Mouse (Mus musculus): ENCODE data around the gene Myo1b. TPM values are rescaled to one million over a fixed set of nuclear protein-coding genes. Genes with fewer than 3 reads are reported as not detected.
"Not testable (repeated sequence)": the region's sequence is repeated elsewhere in the genome, so short reads cannot be mapped to it uniquely, and the experiment has no call there.

The Myo1b gene
- polyA plus RNA-seq, 1 experiment from 2014 or later = 88.8 TPM

DNA sequence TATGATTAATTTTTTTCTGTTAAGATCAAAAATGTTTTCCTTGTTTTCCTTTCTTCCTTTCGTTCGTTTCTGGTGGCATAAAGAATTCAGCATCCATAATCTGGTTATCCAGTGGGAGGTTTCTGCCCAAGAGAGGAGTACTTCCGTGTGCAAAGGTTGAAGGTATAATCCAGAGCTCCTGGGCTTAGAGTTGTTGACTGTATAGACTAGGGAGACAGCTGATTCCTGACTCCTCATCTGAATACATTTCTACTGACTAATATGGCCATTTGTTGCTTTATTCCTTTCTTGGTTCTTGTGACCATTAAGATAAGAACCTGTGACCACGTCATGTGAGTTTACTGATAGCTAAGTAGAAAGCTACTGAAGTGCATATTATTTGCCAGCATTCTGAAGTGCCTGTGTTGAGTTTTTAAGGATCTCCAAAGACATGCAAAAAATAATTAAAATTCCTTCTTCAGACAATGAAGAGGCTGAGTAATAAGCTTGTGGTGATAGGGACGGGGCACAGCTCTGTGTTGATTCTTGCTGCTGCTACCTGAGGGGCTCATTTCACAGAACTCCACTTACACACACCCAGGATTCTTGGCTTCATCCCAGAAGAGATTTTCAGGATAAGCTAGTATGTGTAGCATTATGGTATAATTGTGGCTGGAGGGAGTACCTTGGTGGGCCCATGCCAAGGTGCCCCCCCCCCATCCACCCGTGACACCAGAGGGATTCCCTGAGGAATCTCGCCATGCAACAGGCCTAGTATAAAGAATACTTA lies 43.2 kb downstream of the Myo1b start:
- no peak overlapping the region for H3K9ac ChIP-seq (ENCODE audit: low read depth, low read length)
- H3K9me3 ChIP-seq (ENCODE audit: control insufficient read depth, low read length) = peaks cover 4% of the 10 kb centered on the region; the same call in 1 of the 2 replicates
- 0 out of 2 replicates have a peak, but pooled peaks cover 3% of the 10 kb centered on the region for H3K4me1 ChIP-seq (ENCODE audit: control insufficient read depth, insufficient read depth, low read length)
- H3K36me3 ChIP-seq (ENCODE audit: control insufficient read depth, insufficient read depth, low read length) = no peaks in the 10 kb centered on the region
- H3K27ac ChIP-seq (ENCODE audit: low read depth, low read length) = no peak overlapping the region
- no peaks in the 10 kb centered on the region for H3K27me3 ChIP-seq (ENCODE audit: control insufficient read depth, insufficient read depth, low read length)
- WGBS = 83% methylated on average over 7 of the region's 7 CpGs
- H3K4me3 ChIP-seq (ENCODE audit: low read length) = no peak overlapping the region
- no peak overlapping the region for H3K4me2 ChIP-seq (replicated peaks; ENCODE audit: low read depth, low read length)
- ATAC-seq (ENCODE audit: low FRiP score, low TSS enrichment) = no peak

DNA sequence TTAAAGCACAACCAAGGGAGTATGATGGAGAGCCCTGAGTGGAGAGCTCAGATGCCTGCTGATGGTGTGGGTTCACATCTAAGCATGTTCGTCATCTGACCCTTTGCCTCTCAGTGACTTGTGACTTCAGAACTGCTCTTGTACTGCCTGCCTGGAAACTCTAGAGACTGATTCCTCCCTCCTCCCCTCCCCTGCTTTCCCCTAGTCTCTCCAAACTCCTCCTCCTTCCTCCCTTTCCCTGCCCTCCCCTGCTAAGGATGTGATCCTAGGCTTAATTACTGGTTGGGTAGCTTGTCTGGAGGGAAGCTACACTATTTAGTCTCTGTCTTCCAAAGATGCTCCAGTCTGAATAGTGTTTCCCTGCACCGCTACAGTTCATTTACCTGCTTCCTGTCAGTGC lies 44.6 kb downstream of the Myo1b start:
- WGBS = 50% methylated on average over 2 of the region's 2 CpGs
- ATAC-seq (ENCODE audit: low FRiP score, low TSS enrichment) = peak; percentile 52; the same call in 1 of the 2 replicates

DNA sequence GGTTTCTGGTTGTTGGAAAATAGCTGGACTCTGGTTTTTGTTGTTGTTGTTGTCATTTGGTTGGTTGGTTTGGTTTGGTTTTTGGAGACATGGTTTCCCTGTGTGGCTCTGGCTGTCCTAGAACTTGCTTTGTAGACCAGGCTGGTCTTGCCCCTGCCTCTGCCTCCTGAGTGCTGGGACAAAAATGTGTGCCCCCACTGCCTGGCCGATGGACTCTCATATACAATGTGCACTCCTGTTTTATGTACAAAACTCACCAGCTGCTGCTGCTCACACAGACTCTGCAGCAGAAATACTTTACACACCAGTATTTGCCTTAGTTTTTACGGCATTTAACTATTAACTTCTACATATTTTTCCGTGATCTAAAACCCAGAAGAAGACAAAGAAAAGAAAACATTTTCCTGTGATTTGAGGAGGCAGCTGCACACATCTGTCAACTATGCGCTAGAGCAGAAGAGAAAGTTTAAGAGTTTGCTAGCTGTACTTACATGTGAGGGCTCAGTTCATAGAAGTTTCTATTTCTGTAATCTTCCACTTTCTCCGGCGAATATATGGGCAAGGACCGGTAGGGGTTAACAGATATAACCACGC lies 52.9 kb downstream of the Myo1b start:
- H3K4me1 ChIP-seq (ENCODE audit: control insufficient read depth, insufficient read depth, low read length) = no peaks in the 10 kb centered on the region
- no peak for ATAC-seq (ENCODE audit: low FRiP score, low TSS enrichment)
- H3K4me2 ChIP-seq (replicated peaks; ENCODE audit: low read depth, low read length) = no peak overlapping the region
- H3K9me3 ChIP-seq (ENCODE audit: control insufficient read depth, low read length) = no peaks in the 10 kb centered on the region
- 70% methylated on average over 8 of the region's 8 CpGs for WGBS
- no peak overlapping the region for H3K27ac ChIP-seq (ENCODE audit: low read depth, low read length)
- no peaks in the 10 kb centered on the region for H3K27me3 ChIP-seq (ENCODE audit: control insufficient read depth, insufficient read depth, low read length)
- H3K4me3 ChIP-seq (ENCODE audit: low read length) = no peak overlapping the region
- H3K36me3 ChIP-seq (ENCODE audit: control insufficient read depth, insufficient read depth, low read length) = peaks cover 16% of the 10 kb centered on the region; the same call in 1 of the 2 replicates
- H3K9ac ChIP-seq (ENCODE audit: low read depth, low read length) = no peak overlapping the region

More for the DNA sequence above, 44.6 kb downstream of the Myo1b start:
- H3K27me3 ChIP-seq (ENCODE audit: control insufficient read depth, insufficient read depth, low read length); H3K9me3 ChIP-seq (ENCODE audit: control insufficient read depth, low read length); H3K27ac ChIP-seq (ENCODE audit: low read depth, low read length); H3K4me1 ChIP-seq (ENCODE audit: control insufficient read depth, insufficient read depth, low read length); H3K36me3 ChIP-seq (ENCODE audit: control insufficient read depth, insufficient read depth, low read length); H3K4me2 ChIP-seq (replicated peaks; ENCODE audit: low read depth, low read length); H3K9ac ChIP-seq (ENCODE audit: low read depth, low read length); H3K4me3 ChIP-seq (ENCODE audit: low read length): not testable (repeated sequence)

DNA sequence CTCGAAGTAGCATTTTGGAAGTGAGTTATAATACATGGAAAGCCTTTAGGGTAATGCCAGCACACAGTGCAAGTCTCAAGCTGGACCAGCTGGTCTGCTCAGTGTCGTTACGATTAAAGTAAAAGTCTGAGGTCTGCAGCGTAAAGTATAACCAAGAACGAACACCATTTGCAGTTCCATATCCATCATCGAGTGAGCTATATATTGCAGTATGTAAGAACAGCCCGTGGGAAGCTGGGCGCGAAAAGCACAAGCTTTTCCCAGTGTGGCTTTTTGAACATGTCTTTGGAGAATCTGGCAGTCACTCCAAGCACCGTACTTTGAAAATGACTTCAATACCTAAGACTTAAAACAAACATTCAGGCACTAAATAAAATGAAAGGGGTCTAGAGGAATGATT lies 55.0 kb downstream of the Myo1b start:
- Histone ChIP-seq H3K9ac (ENCODE audit: low read depth, low read length) (no peak overlapping the region), H3K9me3 (ENCODE audit: control insufficient read depth, low read length) (no peaks in the 10 kb centered on the region), H3K4me1 (ENCODE audit: control insufficient read depth, insufficient read depth, low read length) (peaks cover 9% of the 10 kb centered on the region; the same call in 1 of the 2 replicates), H3K4me2 (replicated peaks; ENCODE audit: low read depth, low read length) (no peak overlapping the region), H3K4me3 (ENCODE audit: low read length) (no peak overlapping the region), H3K27me3 (ENCODE audit: control insufficient read depth, insufficient read depth, low read length) (no peaks in the 10 kb centered on the region), H3K36me3 (ENCODE audit: control insufficient read depth, insufficient read depth, low read length) (peaks cover 16% of the 10 kb centered on the region; the same call in 1 of the 2 replicates), H3K27ac (ENCODE audit: low read depth, low read length) (no peak overlapping the region)
- ATAC-seq (ENCODE audit: low FRiP score, low TSS enrichment) = no peak
- WGBS = 94% methylated on average over 10 of the region's 10 CpGs

DNA sequence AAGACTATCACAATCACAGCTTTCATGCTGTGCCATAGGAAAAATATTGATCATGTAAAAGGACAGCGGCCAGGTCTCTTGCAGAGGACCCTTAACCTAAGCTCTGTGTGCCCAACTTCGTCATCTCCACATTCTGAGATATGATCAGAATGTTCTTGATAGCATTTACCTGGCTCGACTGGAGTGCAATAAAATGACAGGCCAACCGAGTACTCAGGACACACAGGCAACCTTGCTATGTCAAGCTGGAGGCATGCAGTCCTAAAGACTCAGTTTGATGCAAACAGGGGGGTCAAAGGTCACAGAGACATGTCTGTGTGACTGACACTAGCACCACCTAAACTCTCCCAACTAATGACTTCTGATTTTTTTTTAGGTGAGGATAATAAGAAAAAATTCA lies 58.9 kb downstream of the Myo1b start:
- Histone ChIP-seq H3K4me1 (ENCODE audit: control insufficient read depth, insufficient read depth, low read length) (peaks cover 10% of the 10 kb centered on the region; the same call in 1 of the 2 replicates), H3K9ac (ENCODE audit: low read depth, low read length) (no peak overlapping the region), H3K4me2 (replicated peaks; ENCODE audit: low read depth, low read length) (no peak overlapping the region), H3K27me3 (ENCODE audit: control insufficient read depth, insufficient read depth, low read length) (no peaks in the 10 kb centered on the region), H3K4me3 (ENCODE audit: low read length) (no peak overlapping the region), H3K36me3 (ENCODE audit: control insufficient read depth, insufficient read depth, low read length) (peaks cover 7% of the 10 kb centered on the region; the same call in 1 of the 2 replicates), H3K27ac (ENCODE audit: low read depth, low read length) (no peak overlapping the region), H3K9me3 (ENCODE audit: control insufficient read depth, low read length) (no peaks in the 10 kb centered on the region)
- 75% methylated on average over 4 of the region's 4 CpGs for WGBS
- ATAC-seq (ENCODE audit: low FRiP score, low TSS enrichment) = no peak

DNA sequence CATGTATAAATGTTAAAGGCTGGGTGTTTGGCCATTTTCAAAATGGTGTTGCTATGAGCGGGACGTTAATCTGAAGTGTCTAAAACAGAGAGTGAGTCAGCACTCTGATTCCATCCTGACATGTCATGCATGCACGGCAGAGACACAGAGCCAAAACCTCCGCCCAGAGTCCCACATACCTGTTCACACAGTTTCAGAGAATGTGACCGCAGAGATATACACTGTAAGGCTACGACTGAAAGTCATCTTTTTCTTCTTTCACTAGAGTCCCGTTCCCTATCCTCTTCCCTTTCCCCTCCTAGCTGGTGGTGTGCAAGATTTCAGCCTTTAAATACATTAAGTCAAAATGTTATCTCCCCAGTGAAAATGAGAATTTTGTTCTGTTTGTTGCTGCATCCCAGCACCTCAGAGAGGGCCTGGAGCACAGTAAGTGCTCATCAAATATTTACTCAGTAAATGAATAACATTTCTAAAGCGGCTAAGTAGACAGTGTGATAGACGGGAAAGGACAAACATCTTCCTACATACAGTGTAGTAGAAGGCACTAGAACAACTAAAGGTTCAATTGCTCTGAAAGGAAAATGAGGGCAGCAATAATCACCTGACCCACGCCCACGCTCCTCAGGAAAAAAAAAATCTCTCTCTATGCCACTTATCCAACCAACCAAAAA lies 59.5 kb downstream of the Myo1b start:
- Histone ChIP-seq H3K27ac (ENCODE audit: low read depth, low read length) (no peak overlapping the region), H3K27me3 (ENCODE audit: control insufficient read depth, insufficient read depth, low read length) (no peaks in the 10 kb centered on the region), H3K9me3 (ENCODE audit: control insufficient read depth, low read length) (no peaks in the 10 kb centered on the region), H3K4me1 (ENCODE audit: control insufficient read depth, insufficient read depth, low read length) (peaks cover 10% of the 10 kb centered on the region; the same call in 1 of the 2 replicates), H3K9ac (ENCODE audit: low read depth, low read length) (no peak overlapping the region), H3K4me2 (replicated peaks; ENCODE audit: low read depth, low read length) (no peak overlapping the region), H3K4me3 (ENCODE audit: low read length) (no peak overlapping the region), H3K36me3 (ENCODE audit: control insufficient read depth, insufficient read depth, low read length) (peaks cover 3% of the 10 kb centered on the region; the same call in 1 of the 2 replicates)
- WGBS = 80% methylated on average over 11 of the region's 11 CpGs
- ATAC-seq (ENCODE audit: low FRiP score, low TSS enrichment) = no peak

DNA sequence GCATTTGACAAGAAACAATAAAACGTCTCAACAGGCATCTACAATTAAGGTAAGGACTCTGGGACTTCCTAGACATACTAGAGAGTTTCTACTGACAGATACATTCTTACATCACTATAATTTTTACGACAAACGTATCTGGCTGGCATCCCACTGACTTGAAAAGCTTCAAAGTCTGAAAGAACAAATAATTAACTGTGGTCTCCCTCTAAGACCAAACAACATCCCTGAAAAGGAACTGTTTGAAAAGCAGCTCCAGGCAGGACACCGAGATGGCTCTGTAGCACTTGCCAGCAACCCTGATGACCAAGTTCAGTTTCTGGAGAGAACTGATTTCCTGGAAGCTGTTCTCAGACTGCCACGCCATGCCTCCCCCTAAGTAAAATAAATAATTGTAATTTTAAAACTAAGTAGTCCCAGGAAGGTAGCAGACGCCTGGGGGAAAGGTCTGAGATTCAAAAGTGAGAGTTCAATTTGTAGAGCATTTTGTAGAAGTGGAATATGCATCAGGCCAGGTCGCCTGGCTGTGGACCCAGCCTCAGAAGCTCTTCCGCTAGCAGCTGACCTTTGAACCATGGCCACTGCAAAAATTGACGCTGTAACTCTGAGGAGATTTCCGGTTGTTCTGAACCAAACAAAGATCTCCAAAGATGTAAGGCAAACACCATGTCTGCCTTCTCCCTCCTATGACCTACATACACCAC lies 60.2 kb downstream of the Myo1b start:
- H3K27me3 ChIP-seq (ENCODE audit: control insufficient read depth, insufficient read depth, low read length) = no peaks in the 10 kb centered on the region
- 58% methylated on average over 10 of the region's 10 CpGs for WGBS
- H3K4me1 ChIP-seq (ENCODE audit: control insufficient read depth, insufficient read depth, low read length) = peaks cover 10% of the 10 kb centered on the region; the same call in 1 of the 2 replicates
- H3K4me3 ChIP-seq (ENCODE audit: low read length) = no peak overlapping the region
- H3K9me3 ChIP-seq (ENCODE audit: control insufficient read depth, low read length) = no peaks in the 10 kb centered on the region
- no peak overlapping the region for H3K27ac ChIP-seq (ENCODE audit: low read depth, low read length)
- ATAC-seq (ENCODE audit: low FRiP score, low TSS enrichment) = no peak
- no peak overlapping the region for H3K9ac ChIP-seq (ENCODE audit: low read depth, low read length)
- H3K36me3 ChIP-seq (ENCODE audit: control insufficient read depth, insufficient read depth, low read length) = peaks cover 3% of the 10 kb centered on the region; the same call in 1 of the 2 replicates
- H3K4me2 ChIP-seq (replicated peaks; ENCODE audit: low read depth, low read length) = no peak overlapping the region

DNA sequence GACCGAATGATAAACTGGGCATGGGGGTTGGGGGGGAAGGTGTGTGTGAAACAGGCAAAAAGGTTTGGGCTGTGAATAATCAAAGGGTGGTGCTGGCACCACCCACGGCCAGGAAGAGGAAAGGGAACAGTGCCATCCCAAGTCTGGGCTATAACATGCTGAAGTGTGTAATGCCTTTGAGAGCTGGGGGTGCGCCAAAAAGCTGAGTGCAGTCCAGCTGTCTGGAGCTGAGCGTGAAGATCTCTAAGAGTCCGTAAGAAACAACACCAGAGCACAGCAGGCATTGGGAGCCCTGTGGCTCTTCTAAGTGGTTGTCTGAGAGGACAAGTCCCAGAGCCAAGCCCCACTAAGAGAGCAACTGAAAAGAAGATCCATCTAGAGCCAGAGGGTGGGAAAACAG lies 63.6 kb downstream of the Myo1b start:
- H3K27ac ChIP-seq (ENCODE audit: low read depth, low read length) = no peak overlapping the region
- H3K4me1 ChIP-seq (ENCODE audit: control insufficient read depth, insufficient read depth, low read length) = peaks cover 16% of the 10 kb centered on the region; the same call in 1 of the 2 replicates
- H3K36me3 ChIP-seq (ENCODE audit: control insufficient read depth, insufficient read depth, low read length) = no peaks in the 10 kb centered on the region
- no peaks in the 10 kb centered on the region for H3K27me3 ChIP-seq (ENCODE audit: control insufficient read depth, insufficient read depth, low read length)
- 86% methylated on average over 5 of the region's 5 CpGs for WGBS
- H3K9ac ChIP-seq (ENCODE audit: low read depth, low read length) = no peak overlapping the region
- no peak for ATAC-seq (ENCODE audit: low FRiP score, low TSS enrichment)
- H3K4me2 ChIP-seq (replicated peaks; ENCODE audit: low read depth, low read length) = no peak overlapping the region
- no peaks in the 10 kb centered on the region for H3K9me3 ChIP-seq (ENCODE audit: control insufficient read depth, low read length)
- H3K4me3 ChIP-seq (ENCODE audit: low read length) = no peak overlapping the region

Measured in kidney, embryonic 14.5 days (tissue).